Mouse (Mus musculus) right cerebral cortex, postnatal 4 days (tissue): Measurements from ENCODE around the gene Mdfic.
A peak's percentile ranks its signal among the peaks of the same experiment; 100 is the strongest.
"Not testable (repeated sequence)": the region's sequence is repeated elsewhere in the genome, so short reads cannot be mapped to it uniquely, and the experiment has no call there.

ENCODE experiments used
- DNase-seq: peaks from one replicate; pipeline ENCODE4 v3.0.0-alpha.2; 2022

Mdfic gene

GRCm38 (mm10) chr6:15720461-15720817 lies at the start of gene Mdfic:
Gene Mdfic, plus strand, starts transcription at chr6:15720661.
- no peak for DNase-seq

- no peak for DNase-seq
These were observed 49.1 kb upstream of the Mdfic start for GRCm38 (mm10) chr6:15671364-15671763.

GRCm38 (mm10) chr6:15710080-15710479 lies 10.4 kb upstream of the Mdfic start:
- no peak for DNase-seq

GRCm38 (mm10) chr6:15710706-15711105 lies 9.8 kb upstream of the Mdfic start:
- no peak for DNase-seq

GRCm38 (mm10) chr6:15712860-15713385 lies 7.5 kb upstream of the Mdfic start:
- DNase-seq, result no peak

GRCm38 (mm10) chr6:15714036-15714435 lies 6.4 kb upstream of the Mdfic start:
- DNase-seq, result not testable (repeated sequence)

GRCm38 (mm10) chr6:15714996-15715844 lies 5.2 kb upstream of the Mdfic start:
- DNase-seq, result no peak

GRCm38 (mm10) chr6:15719919-15720318 lies 542 bp upstream of the Mdfic start:
- no peak for DNase-seq

GRCm38 (mm10) chr6:15720818-15721715 lies 606 bp downstream of the Mdfic start:
- DNase-seq, result peak; percentile 24

GRCm38 (mm10) chr6:15721716-15722031 lies 1.2 kb downstream of the Mdfic start:
- no peak for DNase-seq

- not testable (repeated sequence) for DNase-seq
These were observed 2.2 kb downstream of the Mdfic start for GRCm38 (mm10) chr6:15722631-15723030.

- DNase-seq, result no peak
These were observed 3.8 kb downstream of the Mdfic start for GRCm38 (mm10) chr6:15724304-15724703.

GRCm38 (mm10) chr6:15726422-15726821 lies 6.0 kb downstream of the Mdfic start:
- no peak for DNase-seq

- no peak for DNase-seq
These were observed 7.4 kb downstream of the Mdfic start for GRCm38 (mm10) chr6:15727681-15728410.

GRCm38 (mm10) chr6:15728844-15729577 lies 8.6 kb downstream of the Mdfic start:
- DNase-seq, result no peak

- DNase-seq, result no peak
These were observed 9.8 kb downstream of the Mdfic start for GRCm38 (mm10) chr6:15730258-15730657.

- no peak for DNase-seq
These were observed 10.2 kb downstream of the Mdfic start for GRCm38 (mm10) chr6:15730666-15731065.

GRCm38 (mm10) chr6:15731452-15731851 lies 11.0 kb downstream of the Mdfic start:
- no peak for DNase-seq

GRCm38 (mm10) chr6:15737312-15737911 lies 17.0 kb downstream of the Mdfic start:
- no peak for DNase-seq

GRCm38 (mm10) chr6:15738331-15738943 lies 18.0 kb downstream of the Mdfic start:
- DNase-seq, result no peak

- no peak for DNase-seq
These were observed 18.7 kb downstream of the Mdfic start for GRCm38 (mm10) chr6:15739132-15739531.
